Mouse (Mus musculus) liver, adult 2 months (tissue): Measurements from ENCODE around the gene Lztr1. TPM values are rescaled to one million over a fixed set of nuclear protein-coding genes. Genes with fewer than 3 reads are reported as not detected.
"Not testable (repeated sequence)": the region's sequence is repeated elsewhere in the genome, so short reads cannot be mapped to it uniquely, and the experiment has no call there.

Experiments used
- DNase-seq: peaks from one replicate; pipeline ENCODE4 v3.0.0-alpha.2; 2011; ENCODE audit warnings: low read depth, low spot score; ENCODE audit errors: extremely low read depth
- H3K27ac ChIP-seq: fragments of 200-500 bp; replicated peaks from 2 replicates; pipeline ENCODE4 v1.5.1; 2012; ENCODE audit warnings: low read depth, mild to moderate bottlenecking, control low read depth, inconsistent platforms, low read length; ENCODE audit not compliant: insufficient read depth
- H3K27me3 ChIP-seq: fragments of 200-500 bp; 2 replicates; pipeline ENCODE4 v1.6.1; 2012; ENCODE audit warnings: mild to moderate bottlenecking, moderate library complexity, low read length, inconsistent platforms; ENCODE audit not compliant: control insufficient read depth, insufficient read depth
- H3K36me3 ChIP-seq: fragments of 200-500 bp; 2 replicates; pipeline ENCODE4 v1.6.1; 2012; ENCODE audit warnings: low read length, inconsistent platforms; ENCODE audit not compliant: control insufficient read depth, insufficient read depth
- H3K4me1 ChIP-seq: fragments of 200-500 bp; 2 replicates; pipeline ENCODE4 v1.6.1; 2011; ENCODE audit warnings: low read length; ENCODE audit not compliant: control insufficient read depth, insufficient read depth
- H3K4me3 ChIP-seq: fragments of 200-500 bp; 2 replicates; pipeline ENCODE4 v1.5.1; 2011; ENCODE audit warnings: low read depth, mild to moderate bottlenecking, control low read depth, low read length, moderate library complexity; ENCODE audit not compliant: insufficient read depth
- H3K79me2 ChIP-seq: fragments of 200-500 bp; 2 replicates; pipeline ENCODE4 v1.6.1; 2012; ENCODE audit warnings: inconsistent platforms, mild to moderate bottlenecking, low read length, moderate library complexity; ENCODE audit not compliant: control insufficient read depth, insufficient read depth
- H3K9ac ChIP-seq: fragments of 200-500 bp; 2 replicates; pipeline ENCODE4 v1.6.1; 2012; ENCODE audit warnings: low read depth, mild to moderate bottlenecking, control low read depth, inconsistent platforms, low read length
- CTCF ChIP-seq: fragments of 200-500 bp; IDR thresholded peaks from 2 replicates; pipeline ENCODE4 v1.5.1; 2011; ENCODE audit warnings: low read depth, low read length, control low read depth
- POLR2A ChIP-seq: fragments of 200-500 bp; IDR thresholded peaks from 2 replicates; pipeline ENCODE4 v1.6.1; 2011; ENCODE audit warnings: low read length, control low read depth; ENCODE audit not compliant: insufficient read depth; ENCODE audit errors: extremely low read depth
- WGBS: fragments of 180-500 bp; shearing (Covaris S2); methylation state at CpG from one replicate; pipeline ENCODE4 v1.1.7; 2018; 5-methylcytosine and 5-hydroxymethylcytosine counted together
- polyA plus RNA-seq: library from polyadenylated mRNA; depleted of rRNA; stranded (reverse); fragments of >200 nt; gene quantifications from 2 replicates; pipeline ENCODE4 v1.2.3, GENCODE M21; 2012
- total RNA-seq: library from RNA; depleted of rRNA; stranded (reverse); fragments of >200 nt; gene quantifications from 2 replicates; pipeline ENCODE4 v1.2.3, GENCODE M21; 2014

Lztr1 gene
- total and polyA plus RNA-seq, 2 experiments, result 39.0 to 96.7 TPM

- H3K4me1 ChIP-seq, result peaks cover 17% of the 10 kb centered on the region
- H3K27me3 ChIP-seq, result 0 out of 2 replicates have a peak, but pooled peaks cover 2% of the 10 kb centered on the region
- H3K27ac ChIP-seq, result no peak overlapping the region
- H3K9ac ChIP-seq, result 0 out of 2 replicates have a peak overlapping the region, but pooled peaks have one; percentile 25
- H3K36me3 ChIP-seq, result no peaks in the 10 kb centered on the region
- WGBS, result 53% methylated on average over 18 of the region's 18 CpGs
- no peaks in the 10 kb centered on the region for H3K79me2 ChIP-seq
- H3K4me3 ChIP-seq, result peak overlapping the region; percentile 32; the same call in 1 of the 2 replicates
- DNase-seq, result no peak
- TF ChIP-seq CTCF (no peak), POLR2A (0 out of 2 replicates have a peak, but pooled peaks have one; percentile 9)
These were observed 45.6 kb downstream of the Lztr1 start for GRCm38 (mm10) chr16:17553910-17554685.

- H3K36me3 ChIP-seq, H3K27me3 ChIP-seq, H3K4me3 ChIP-seq, H3K27ac ChIP-seq, H3K79me2 ChIP-seq, DNase-seq, H3K9ac ChIP-seq: not testable (repeated sequence)
- peaks cover 17% of the 10 kb centered on the region for H3K4me1 ChIP-seq
- 86% methylated on average over 4 of the region's 4 CpGs for WGBS
These were observed 46.2 kb downstream of the Lztr1 start for GRCm38 (mm10) chr16:17554702-17555101.

- Histone ChIP-seq H3K4me3 (no peak overlapping the region), H3K9ac (no peak overlapping the region), H3K79me2 (no peaks in the 10 kb centered on the region), H3K27ac (no peak overlapping the region), H3K36me3 (no peaks in the 10 kb centered on the region), H3K4me1 (peaks cover 13% of the 10 kb centered on the region), H3K27me3 (0 out of 2 replicates have a peak, but pooled peaks cover 2% of the 10 kb centered on the region)
- DNase-seq, result no peak
- no peak for TF ChIP-seq POLR2A
- no peak for TF ChIP-seq CTCF
- WGBS, result 84% methylated on average over 4 of the region's 4 CpGs
These were observed 47.7 kb downstream of the Lztr1 start for GRCm38 (mm10) chr16:17556180-17556579.

- no peaks in the 10 kb centered on the region for H3K79me2 ChIP-seq
- H3K4me3 ChIP-seq, result no peak overlapping the region
- no peaks in the 10 kb centered on the region for H3K36me3 ChIP-seq
- H3K27me3 ChIP-seq, result 0 out of 2 replicates have a peak, but pooled peaks cover 2% of the 10 kb centered on the region
- WGBS, result 60% methylated on average over 4 of the region's 4 CpGs
- H3K27ac ChIP-seq, result no peak overlapping the region
- no peak overlapping the region for H3K9ac ChIP-seq
- H3K4me1 ChIP-seq, result peaks cover 13% of the 10 kb centered on the region
- DNase-seq, result no peak
- TF ChIP-seq POLR2A (no peak), CTCF (no peak)
These were observed 48.4 kb downstream of the Lztr1 start for GRCm38 (mm10) chr16:17556907-17557306.

- WGBS, result 5% methylated on average over 5 of the region's 5 CpGs
- peak; percentile 33 for DNase-seq
- TF ChIP-seq POLR2A, result no peak
- peak; percentile 99 for TF ChIP-seq CTCF
- Histone ChIP-seq H3K4me1 (peaks cover 3% of the 10 kb centered on the region; the same call in 1 of the 2 replicates), H3K79me2 (no peaks in the 10 kb centered on the region), H3K9ac (no peak overlapping the region), H3K27ac (no peak overlapping the region), H3K36me3 (no peaks in the 10 kb centered on the region), H3K27me3 (0 out of 2 replicates have a peak, but pooled peaks cover 2% of the 10 kb centered on the region), H3K4me3 (no peak overlapping the region)
These were observed 49.5 kb downstream of the Lztr1 start for GRCm38 (mm10) chr16:17557947-17558480.

- 8% methylated on average over 5 of the region's 5 CpGs for WGBS
- TF ChIP-seq POLR2A, result no peak
- TF ChIP-seq CTCF, result no peak
These were observed 50.3 kb downstream of the Lztr1 start for GRCm38 (mm10) chr16:17558811-17559210.

More at GRCm38 (mm10) chr16:17558811-17559210, 50.3 kb downstream of the Lztr1 start:
- no peak overlapping the region for H3K9ac ChIP-seq
- H3K27me3 ChIP-seq, result 0 out of 2 replicates have a peak, but pooled peaks cover 2% of the 10 kb centered on the region
- H3K36me3 ChIP-seq, result no peaks in the 10 kb centered on the region
- no peak overlapping the region for H3K27ac ChIP-seq
- no peaks in the 10 kb centered on the region for H3K4me1 ChIP-seq
- no peaks in the 10 kb centered on the region for H3K79me2 ChIP-seq
- H3K4me3 ChIP-seq, result no peak overlapping the region
- DNase-seq, result no peak
